Mouse (Mus musculus): ENCODE measurements around the gene Gfpt1. TPM values are rescaled to one million over a fixed set of nuclear protein-coding genes. Genes with fewer than 3 reads are reported as not detected.
A peak's percentile ranks its signal among the peaks of the same experiment; 100 is the strongest.

Gene Gfpt1
- 6.2 and 6.7 TPM in 2 replicates for polyA plus RNA-seq (2015; fragmentation: Nextera tagmentation; extraction: Ambion mirVana)

DNA sequence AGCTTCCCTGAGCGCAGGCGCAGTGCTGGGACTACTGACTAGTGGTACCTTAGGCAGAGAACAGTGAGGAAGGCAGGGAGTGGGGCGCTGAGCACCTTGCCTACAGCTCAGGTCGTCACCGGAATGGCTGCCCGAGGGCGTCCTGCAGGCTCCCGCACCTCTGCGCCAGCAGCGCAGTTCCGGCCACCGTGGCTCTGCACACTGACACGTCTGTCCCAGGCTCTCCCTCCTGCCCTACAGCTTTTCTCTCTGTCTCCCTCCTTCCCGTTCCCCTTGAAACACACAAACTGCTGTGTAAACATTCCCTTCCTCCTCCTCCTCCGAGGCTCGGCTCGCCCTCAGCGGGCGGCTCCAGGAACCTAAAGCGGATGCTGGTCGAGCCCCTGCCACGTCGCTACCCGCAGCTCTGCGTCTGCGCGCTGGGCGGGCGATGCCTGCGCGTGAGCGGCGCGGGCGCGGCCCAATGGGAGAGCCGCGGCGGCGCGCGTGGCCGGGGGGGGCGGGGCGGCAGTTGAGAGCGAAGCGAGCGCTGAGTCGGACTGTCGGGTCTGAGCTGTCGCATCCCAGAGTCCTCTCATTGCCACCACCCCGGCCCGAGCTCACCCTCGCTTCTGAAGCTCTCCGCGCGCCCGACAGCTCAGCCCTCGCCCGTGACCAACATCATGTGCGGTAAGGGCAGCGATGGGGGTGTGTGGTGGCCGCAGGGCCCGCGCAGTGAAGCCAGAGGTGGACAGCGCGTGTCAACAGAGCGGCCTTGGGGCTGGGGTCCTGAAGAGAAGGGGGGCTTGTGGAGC, at the start of gene Gfpt1:
Gfpt1 (plus strand) TSS at position 510 of the 794 bp plus-strand sequence.
- WGBS (ENCODE audit: insufficient replicate concordance) = under 1% methylated on average over 67 of the region's 68 CpGs
- ATAC-seq (ENCODE audit: low read depth) = peak; percentile 95
- H3K27ac ChIP-seq (ENCODE audit: low read length) = peak within 1 kb of the TSS; percentile 95
- no peaks in the 10 kb centered on the region for H3K27me3 ChIP-seq (ENCODE audit: control insufficient read depth, insufficient read depth, low read depth, low read length)
- no peaks in the 10 kb centered on the region for H3K9me3 ChIP-seq (replicated peaks; ENCODE audit: control insufficient read depth, low read length)
- H3K4me3 ChIP-seq (ENCODE audit: low read depth, low read length) = peak within 1 kb of the TSS; percentile 86
- H3K9ac ChIP-seq (ENCODE audit: low read depth, low read length) = peak within 1 kb of the TSS; percentile 95
- H3K36me3 ChIP-seq (ENCODE audit: control insufficient read depth, insufficient read depth) = no peaks in the 10 kb centered on the region
- peak within 1 kb of the TSS; percentile 95 for H3K4me2 ChIP-seq (ENCODE audit: low read depth, low read length)
- H3K4me1 ChIP-seq (ENCODE audit: control insufficient read depth, low read depth, low read length) = peaks cover 19% of the 10 kb centered on the region

DNA sequence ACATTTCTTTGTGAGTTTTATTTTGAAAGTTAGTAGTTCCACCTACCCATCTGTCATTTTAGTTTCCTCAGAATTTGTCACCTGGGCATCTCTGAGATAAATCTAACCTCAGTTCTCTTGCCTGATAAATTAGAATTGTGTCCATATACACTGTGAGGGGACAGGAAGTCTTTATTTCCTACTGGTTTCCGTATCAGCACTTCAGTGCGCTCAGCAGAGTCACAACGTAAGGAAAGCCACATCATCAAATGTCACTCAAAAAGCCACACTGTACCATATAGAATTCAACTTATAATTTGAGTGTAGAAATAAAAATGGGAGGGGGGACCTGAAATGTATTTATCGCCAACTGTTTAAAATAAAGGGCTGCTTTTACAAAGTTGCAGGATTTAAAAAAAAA, 48.4 kb upstream of the Gfpt1 start:
- 39% methylated on average over 4 of the region's 4 CpGs for WGBS (ENCODE audit: insufficient replicate concordance)
- H3K4me2 ChIP-seq (ENCODE audit: low read depth, low read length) = no peak overlapping the region
- H3K4me1 ChIP-seq (ENCODE audit: control insufficient read depth, low read depth, low read length) = no peaks in the 10 kb centered on the region
- H3K27ac ChIP-seq (ENCODE audit: low read length) = no peak overlapping the region
- H3K36me3 ChIP-seq (ENCODE audit: control insufficient read depth, insufficient read depth) = peaks cover 8% of the 10 kb centered on the region
- no peaks in the 10 kb centered on the region for H3K27me3 ChIP-seq (ENCODE audit: control insufficient read depth, insufficient read depth, low read depth, low read length)
- H3K4me3 ChIP-seq (ENCODE audit: low read depth, low read length) = no peak overlapping the region
- no peaks in the 10 kb centered on the region for H3K9me3 ChIP-seq (replicated peaks; ENCODE audit: control insufficient read depth, low read length)
- H3K9ac ChIP-seq (ENCODE audit: low read depth, low read length) = no peak overlapping the region
- ATAC-seq (ENCODE audit: low read depth) = no peak

DNA sequence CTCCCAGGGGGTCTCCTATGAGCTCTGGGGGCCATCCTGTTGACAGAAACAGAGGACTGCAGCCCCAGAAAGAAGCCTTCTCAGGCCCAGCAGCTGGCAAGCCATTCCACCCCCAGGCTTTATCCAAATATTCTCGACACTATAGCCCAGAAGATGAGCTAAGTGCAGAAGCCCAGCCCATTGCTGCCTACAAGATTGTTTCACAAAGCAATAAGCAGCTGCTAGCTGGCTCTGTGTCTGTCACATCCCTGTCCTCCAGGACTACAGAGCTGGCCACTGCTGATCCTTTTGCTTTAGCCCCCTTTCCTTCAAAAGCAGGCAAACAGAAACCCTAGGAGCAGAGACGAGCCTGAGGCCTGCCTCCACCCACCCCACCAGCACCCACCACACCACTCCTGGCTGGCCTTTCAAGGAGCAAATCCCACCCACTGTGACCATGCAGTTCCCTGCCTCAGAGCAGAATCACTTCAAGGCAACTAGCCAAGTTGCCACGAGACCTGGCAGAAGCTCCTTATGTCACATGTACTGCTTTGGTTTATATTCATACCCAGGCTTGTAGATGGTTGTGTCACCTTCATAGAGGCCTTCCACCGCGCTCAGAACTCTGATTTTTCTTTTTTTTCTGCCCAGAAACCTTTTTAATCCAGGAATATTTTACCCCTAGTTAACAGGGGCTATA, 45.9 kb upstream of the Gfpt1 start:
- Histone ChIP-seq H3K9me3 (replicated peaks; ENCODE audit: control insufficient read depth, low read length) (no peaks in the 10 kb centered on the region), H3K4me2 (ENCODE audit: low read depth, low read length) (no peak overlapping the region), H3K4me1 (ENCODE audit: control insufficient read depth, low read depth, low read length) (no peaks in the 10 kb centered on the region), H3K36me3 (ENCODE audit: control insufficient read depth, insufficient read depth) (peaks cover 8% of the 10 kb centered on the region), H3K9ac (ENCODE audit: low read depth, low read length) (no peak overlapping the region), H3K4me3 (ENCODE audit: low read depth, low read length) (no peak overlapping the region), H3K27ac (ENCODE audit: low read length) (no peak overlapping the region), H3K27me3 (ENCODE audit: control insufficient read depth, insufficient read depth, low read depth, low read length) (no peaks in the 10 kb centered on the region)
- 65% methylated on average over 5 of the region's 5 CpGs for WGBS (ENCODE audit: insufficient replicate concordance)
- no peak for ATAC-seq (ENCODE audit: low read depth)

DNA sequence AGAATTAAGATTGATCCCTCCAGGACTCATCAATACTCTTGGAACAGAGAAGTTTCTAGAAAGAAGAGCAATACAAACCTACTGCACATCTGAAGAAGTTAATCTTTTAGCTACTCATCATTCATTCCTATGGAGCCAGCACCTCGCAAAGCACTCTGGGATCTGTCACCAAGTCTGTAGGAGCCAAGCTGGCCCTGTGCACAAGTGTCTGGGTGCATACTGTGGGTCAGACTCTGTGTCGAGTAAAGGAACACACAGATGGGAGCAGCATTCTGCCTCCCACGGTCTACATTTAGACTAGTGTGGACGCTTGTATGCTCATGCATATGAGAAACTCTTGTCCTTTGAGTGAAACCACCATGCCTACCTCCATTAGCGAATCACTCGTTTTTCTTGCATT, 45.3 kb upstream of the Gfpt1 start:
- no peaks in the 10 kb centered on the region for H3K9me3 ChIP-seq (replicated peaks; ENCODE audit: control insufficient read depth, low read length)
- H3K4me3 ChIP-seq (ENCODE audit: low read depth, low read length) = no peak overlapping the region
- no peaks in the 10 kb centered on the region for H3K27me3 ChIP-seq (ENCODE audit: control insufficient read depth, insufficient read depth, low read depth, low read length)
- no peak for ATAC-seq (ENCODE audit: low read depth)
- H3K36me3 ChIP-seq (ENCODE audit: control insufficient read depth, insufficient read depth) = peaks cover 8% of the 10 kb centered on the region
- no peak overlapping the region for H3K4me2 ChIP-seq (ENCODE audit: low read depth, low read length)
- 79% methylated on average over 6 of the region's 6 CpGs for WGBS (ENCODE audit: insufficient replicate concordance)
- no peak overlapping the region for H3K27ac ChIP-seq (ENCODE audit: low read length)
- H3K9ac ChIP-seq (ENCODE audit: low read depth, low read length) = no peak overlapping the region
- peaks cover 2% of the 10 kb centered on the region for H3K4me1 ChIP-seq (ENCODE audit: control insufficient read depth, low read depth, low read length)

DNA sequence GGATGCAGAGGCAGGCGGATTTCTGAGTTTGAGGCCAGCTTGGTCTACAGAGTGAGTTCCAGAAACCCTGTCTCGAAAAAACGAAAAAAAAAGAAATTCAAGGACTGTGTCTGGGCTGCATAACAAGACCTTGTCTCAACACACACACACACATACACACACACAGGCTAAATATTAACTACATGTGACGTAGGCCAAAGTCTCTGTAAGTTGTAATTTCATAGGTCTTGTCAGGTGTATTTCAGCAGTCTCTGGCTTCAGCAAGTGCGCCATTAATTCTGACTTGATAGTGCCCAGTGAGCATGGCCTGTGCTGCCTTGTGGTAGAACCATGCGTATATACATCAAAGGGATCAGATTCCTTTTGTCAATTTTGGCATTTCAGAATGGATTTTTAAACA, 40.7 kb upstream of the Gfpt1 start:
- Histone ChIP-seq H3K36me3 (ENCODE audit: control insufficient read depth, insufficient read depth) (peaks cover 7% of the 10 kb centered on the region), H3K4me1 (ENCODE audit: control insufficient read depth, low read depth, low read length) (peaks cover 3% of the 10 kb centered on the region), H3K4me2 (ENCODE audit: low read depth, low read length) (no peak overlapping the region), H3K27me3 (ENCODE audit: control insufficient read depth, insufficient read depth, low read depth, low read length) (no peaks in the 10 kb centered on the region), H3K9me3 (replicated peaks; ENCODE audit: control insufficient read depth, low read length) (no peaks in the 10 kb centered on the region), H3K9ac (ENCODE audit: low read depth, low read length) (no peak overlapping the region), H3K4me3 (ENCODE audit: low read depth, low read length) (no peak overlapping the region), H3K27ac (ENCODE audit: low read length) (no peak overlapping the region)
- 72% methylated on average over 6 of the region's 6 CpGs for WGBS (ENCODE audit: insufficient replicate concordance)
- peak; percentile 32; the same call in 1 of the 2 replicates for ATAC-seq (ENCODE audit: low read depth)

DNA sequence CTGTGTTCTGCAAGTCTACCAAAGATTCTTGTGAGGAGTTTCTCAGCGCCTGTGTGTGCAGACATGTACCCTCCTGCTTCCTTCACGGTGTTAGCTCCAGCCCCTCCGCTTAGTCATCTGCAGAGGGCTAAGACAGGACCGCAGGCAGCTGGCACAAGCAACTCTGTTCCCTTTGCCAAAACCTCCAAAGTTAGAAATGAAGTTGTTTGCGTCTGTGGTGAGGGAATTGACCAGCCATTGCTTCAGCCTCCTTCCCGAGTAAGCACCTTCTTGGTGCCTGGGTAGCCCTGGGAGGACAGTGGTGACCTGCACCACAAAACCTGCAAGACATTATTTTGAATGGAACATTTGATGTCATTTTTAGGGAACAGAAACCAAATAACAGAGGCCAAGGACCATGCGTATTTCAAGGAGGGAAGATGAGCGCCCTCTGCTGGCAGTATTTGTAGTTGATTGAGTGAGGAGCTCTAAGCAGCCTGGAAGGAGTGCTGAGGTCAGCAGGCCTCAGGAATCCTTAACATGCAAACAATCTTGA, 40.1 kb upstream of the Gfpt1 start:
- H3K4me3 ChIP-seq (ENCODE audit: low read depth, low read length) = no peak overlapping the region
- no peaks in the 10 kb centered on the region for H3K9me3 ChIP-seq (replicated peaks; ENCODE audit: control insufficient read depth, low read length)
- H3K9ac ChIP-seq (ENCODE audit: low read depth, low read length) = no peak overlapping the region
- H3K4me1 ChIP-seq (ENCODE audit: control insufficient read depth, low read depth, low read length) = peaks cover 3% of the 10 kb centered on the region
- H3K27ac ChIP-seq (ENCODE audit: low read length) = no peak overlapping the region
- no peaks in the 10 kb centered on the region for H3K27me3 ChIP-seq (ENCODE audit: control insufficient read depth, insufficient read depth, low read depth, low read length)
- peak; percentile 53; the same call in 1 of the 2 replicates for ATAC-seq (ENCODE audit: low read depth)
- no peak overlapping the region for H3K4me2 ChIP-seq (ENCODE audit: low read depth, low read length)
- WGBS (ENCODE audit: insufficient replicate concordance) = 36% methylated on average over 8 of the region's 8 CpGs
- H3K36me3 ChIP-seq (ENCODE audit: control insufficient read depth, insufficient read depth) = peaks cover under 1% of the 10 kb centered on the region; the same call in 1 of the 2 replicates

DNA sequence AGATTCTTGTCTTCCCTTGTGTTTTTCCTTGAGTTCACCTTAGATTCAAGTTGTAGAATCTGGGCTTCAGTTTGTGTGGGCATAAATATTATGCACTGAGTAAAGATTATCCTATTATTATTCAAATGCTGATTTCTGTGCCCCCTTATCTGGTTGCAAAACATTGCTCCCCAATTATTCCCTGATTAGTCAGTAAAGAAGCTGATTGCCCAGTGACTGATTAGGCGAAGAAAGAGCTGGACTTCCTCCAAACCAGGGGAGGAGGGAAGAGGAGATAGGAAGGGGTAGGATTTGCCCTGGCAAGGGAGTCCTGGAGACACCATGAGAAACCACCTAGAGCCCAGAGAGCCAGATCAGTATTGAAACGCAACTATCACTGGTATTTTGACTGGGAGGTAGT, 38.5 kb upstream of the Gfpt1 start:
- H3K27me3 ChIP-seq (ENCODE audit: control insufficient read depth, insufficient read depth, low read depth, low read length) = no peaks in the 10 kb centered on the region
- H3K4me2 ChIP-seq (ENCODE audit: low read depth, low read length) = no peak overlapping the region
- no peak overlapping the region for H3K9ac ChIP-seq (ENCODE audit: low read depth, low read length)
- no peak overlapping the region for H3K27ac ChIP-seq (ENCODE audit: low read length)
- no peaks in the 10 kb centered on the region for H3K36me3 ChIP-seq (ENCODE audit: control insufficient read depth, insufficient read depth)
- no peaks in the 10 kb centered on the region for H3K9me3 ChIP-seq (replicated peaks; ENCODE audit: control insufficient read depth, low read length)
- ATAC-seq (ENCODE audit: low read depth) = no peak
- no peak overlapping the region for H3K4me3 ChIP-seq (ENCODE audit: low read depth, low read length)
- peaks cover 3% of the 10 kb centered on the region for H3K4me1 ChIP-seq (ENCODE audit: control insufficient read depth, low read depth, low read length)
- 41% methylated on average over 2 of the region's 2 CpGs for WGBS (ENCODE audit: insufficient replicate concordance)

DNA sequence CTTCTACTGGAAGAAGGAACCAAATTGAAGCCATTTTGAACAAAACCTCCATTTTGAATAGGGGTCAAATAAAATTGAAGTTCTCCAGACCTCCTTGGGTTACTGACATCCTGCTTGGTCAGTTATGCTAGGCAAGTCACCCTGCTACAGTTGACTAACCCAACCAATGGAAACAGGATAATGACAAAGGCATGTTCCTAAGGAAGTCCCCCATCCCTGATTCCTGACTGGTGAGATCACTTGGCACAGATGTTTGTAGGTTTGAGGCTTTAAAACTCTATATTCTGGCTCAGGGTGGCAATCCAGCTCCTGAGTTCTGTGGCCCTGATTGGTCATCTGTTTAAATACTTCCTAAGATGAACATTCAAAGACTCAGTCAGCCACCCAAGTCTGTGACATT, 37.1 kb upstream of the Gfpt1 start:
- H3K9me3 ChIP-seq (replicated peaks; ENCODE audit: control insufficient read depth, low read length) = no peaks in the 10 kb centered on the region
- no peaks in the 10 kb centered on the region for H3K36me3 ChIP-seq (ENCODE audit: control insufficient read depth, insufficient read depth)
- no peak overlapping the region for H3K9ac ChIP-seq (ENCODE audit: low read depth, low read length)
- peaks cover 8% of the 10 kb centered on the region for H3K4me1 ChIP-seq (ENCODE audit: control insufficient read depth, low read depth, low read length)
- H3K27me3 ChIP-seq (ENCODE audit: control insufficient read depth, insufficient read depth, low read depth, low read length) = no peaks in the 10 kb centered on the region
- no peak overlapping the region for H3K4me3 ChIP-seq (ENCODE audit: low read depth, low read length)
- H3K27ac ChIP-seq (ENCODE audit: low read length) = no peak overlapping the region
- no peak overlapping the region for H3K4me2 ChIP-seq (ENCODE audit: low read depth, low read length)
- no peak for ATAC-seq (ENCODE audit: low read depth)

DNA sequence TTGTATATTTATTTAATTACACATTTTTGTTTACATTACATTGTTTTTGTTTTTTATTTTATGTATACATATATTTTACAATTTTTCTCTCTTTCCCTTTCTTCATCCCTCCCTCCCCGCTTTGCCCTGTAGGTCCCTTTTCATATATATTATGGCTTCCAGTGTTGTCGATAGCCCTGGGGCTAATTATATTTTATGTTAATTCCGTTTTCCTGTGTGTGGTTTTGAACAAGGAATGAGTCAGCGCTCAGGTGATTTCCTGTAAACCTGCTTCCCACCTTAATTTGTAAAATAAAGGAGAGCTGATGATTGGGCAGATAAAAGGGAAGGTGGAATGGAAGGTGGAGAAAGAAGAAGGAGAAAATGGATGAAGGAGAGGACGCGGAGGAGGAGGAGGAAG, 33.8 kb upstream of the Gfpt1 start, which contains the start of gene Nfu1:
Nfu1 (plus strand) TSS at position 350 of the 400 bp plus-strand sequence.
- Histone ChIP-seq H3K4me3 (ENCODE audit: low read depth, low read length) (peak within 1 kb of the TSS; percentile 87), H3K4me2 (ENCODE audit: low read depth, low read length) (peak within 1 kb of the TSS; percentile 81), H3K27ac (ENCODE audit: low read length) (peak within 1 kb of the TSS; percentile 92), H3K36me3 (ENCODE audit: control insufficient read depth, insufficient read depth) (no peaks in the 10 kb centered on the region), H3K4me1 (ENCODE audit: control insufficient read depth, low read depth, low read length) (peaks cover 11% of the 10 kb centered on the region), H3K9me3 (replicated peaks; ENCODE audit: control insufficient read depth, low read length) (no peaks in the 10 kb centered on the region), H3K27me3 (ENCODE audit: control insufficient read depth, insufficient read depth, low read depth, low read length) (no peaks in the 10 kb centered on the region), H3K9ac (ENCODE audit: low read depth, low read length) (peak within 1 kb of the TSS; percentile 93)
- ATAC-seq (ENCODE audit: low read depth) = no peak
- WGBS (ENCODE audit: insufficient replicate concordance) = 55% methylated on average over 6 of the region's 6 CpGs
